Mouse (Mus musculus) neural tube, embryonic 13.5 days (tissue): ENCODE measurements around the gene Csdc2. TPM values are rescaled to one million over a fixed set of nuclear protein-coding genes. Genes with fewer than 3 reads are reported as not detected.
A peak's percentile ranks its signal among the peaks of the same experiment; 100 is the strongest.
"Not testable (repeated sequence)": the region's sequence is repeated elsewhere in the genome, so short reads cannot be mapped to it uniquely, and the experiment has no call there.

Source experiments
- ATAC-seq: fragments of 200-750 bp; cut with Nextera tagmentation; 2 replicates; pipeline ENCODE4 v1.8.0; 2017; ENCODE audit warnings: low read depth, mild to moderate bottlenecking, moderate TSS enrichment, moderate library complexity
- H3K27ac ChIP-seq: fragments of 300-500 bp; sonication (generic); replicated peaks from 2 replicates; pipeline ENCODE4 v1.5.1; 2015; ENCODE audit warnings: moderate library complexity, mild to moderate bottlenecking, inconsistent platforms
- H3K27me3 ChIP-seq: fragments of 300-500 bp; sonication (generic); 2 replicates; pipeline ENCODE4 v1.6.1; 2015; ENCODE audit warnings: mild to moderate bottlenecking, inconsistent platforms
- H3K36me3 ChIP-seq: fragments of 300-500 bp; sonication (generic); 2 replicates; pipeline ENCODE4 v1.6.1; 2015; ENCODE audit warnings: mild to moderate bottlenecking, inconsistent platforms
- H3K4me1 ChIP-seq: fragments of 300-500 bp; sonication (generic); replicated peaks from 2 replicates; pipeline ENCODE4 v1.6.1; 2015; ENCODE audit warnings: inconsistent platforms
- H3K4me2 ChIP-seq: fragments of 300-500 bp; sonication (generic); 2 replicates; pipeline ENCODE4 v1.6.1; 2015; ENCODE audit warnings: inconsistent platforms, mild to moderate bottlenecking, moderate library complexity
- H3K4me3 ChIP-seq: fragments of 300-500 bp; sonication (generic); 2 replicates; pipeline ENCODE4 v1.5.1; 2015; ENCODE audit warnings: mild to moderate bottlenecking, inconsistent platforms
- H3K9ac ChIP-seq: fragments of 300-500 bp; sonication (generic); 2 replicates; pipeline ENCODE4 v1.6.1; 2015; ENCODE audit warnings: moderate library complexity, mild to moderate bottlenecking, inconsistent platforms
- H3K9me3 ChIP-seq: fragments of 300-500 bp; sonication (generic); 2 replicates; pipeline ENCODE4 v1.6.1; 2016; ENCODE audit warnings: inconsistent platforms
- WGBS: fragments of 180-500 bp; shearing (Covaris S2); methylation state at CpG from one replicate; pipeline ENCODE4 v1.1.7; 2015; 5-methylcytosine and 5-hydroxymethylcytosine counted together
- polyA plus RNA-seq: library from polyadenylated mRNA; unstranded; fragments of >200 nt; fragmentation: Nextera tagmentation; extraction: Ambion mirVana; gene quantifications from 2 replicates; pipeline ENCODE4 v1.2.1, GENCODE M21; 2015

Gene Csdc2
- 117 and 127 TPM in 2 replicates for polyA plus RNA-seq

DNA sequence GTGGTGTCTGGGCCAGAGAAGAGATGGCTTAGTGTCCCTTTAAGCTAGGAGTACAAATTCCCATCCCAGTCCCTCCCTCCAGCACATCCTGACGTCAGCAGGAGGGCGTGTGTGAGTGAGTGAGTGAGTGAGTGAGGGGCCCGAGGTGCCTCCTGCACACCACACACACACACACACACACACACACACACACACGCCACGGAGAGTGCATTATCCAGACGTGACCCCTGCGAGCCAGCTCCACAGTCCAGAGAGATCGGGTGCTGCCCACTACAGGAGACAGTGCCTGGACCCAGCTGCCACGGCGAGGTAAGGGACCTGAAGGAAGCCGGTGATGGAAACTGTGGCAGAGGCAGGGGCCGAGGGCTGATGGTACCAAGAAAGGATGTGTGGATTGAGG lies at the start of gene Csdc2:
Csdc2 (plus strand) TSS at position 81 of the 400 bp plus-strand sequence.
- peak within 1 kb of the TSS; percentile 67 for H3K4me3 ChIP-seq
- peak within 1 kb of the TSS; percentile 85 for H3K4me2 ChIP-seq
- no peaks in the 10 kb centered on the region for H3K27me3 ChIP-seq
- under 1% methylated on average over 12 of the region's 12 CpGs for WGBS
- H3K9me3 ChIP-seq: no peaks in the 10 kb centered on the region
- H3K9ac ChIP-seq: peak within 1 kb of the TSS; percentile 90
- H3K36me3 ChIP-seq: peaks cover 13% of the 10 kb centered on the region
- H3K4me1 ChIP-seq: peaks cover 47% of the 10 kb centered on the region
- peak within 1 kb of the TSS; percentile 96 for H3K27ac ChIP-seq
- peak; percentile 76 for ATAC-seq

DNA sequence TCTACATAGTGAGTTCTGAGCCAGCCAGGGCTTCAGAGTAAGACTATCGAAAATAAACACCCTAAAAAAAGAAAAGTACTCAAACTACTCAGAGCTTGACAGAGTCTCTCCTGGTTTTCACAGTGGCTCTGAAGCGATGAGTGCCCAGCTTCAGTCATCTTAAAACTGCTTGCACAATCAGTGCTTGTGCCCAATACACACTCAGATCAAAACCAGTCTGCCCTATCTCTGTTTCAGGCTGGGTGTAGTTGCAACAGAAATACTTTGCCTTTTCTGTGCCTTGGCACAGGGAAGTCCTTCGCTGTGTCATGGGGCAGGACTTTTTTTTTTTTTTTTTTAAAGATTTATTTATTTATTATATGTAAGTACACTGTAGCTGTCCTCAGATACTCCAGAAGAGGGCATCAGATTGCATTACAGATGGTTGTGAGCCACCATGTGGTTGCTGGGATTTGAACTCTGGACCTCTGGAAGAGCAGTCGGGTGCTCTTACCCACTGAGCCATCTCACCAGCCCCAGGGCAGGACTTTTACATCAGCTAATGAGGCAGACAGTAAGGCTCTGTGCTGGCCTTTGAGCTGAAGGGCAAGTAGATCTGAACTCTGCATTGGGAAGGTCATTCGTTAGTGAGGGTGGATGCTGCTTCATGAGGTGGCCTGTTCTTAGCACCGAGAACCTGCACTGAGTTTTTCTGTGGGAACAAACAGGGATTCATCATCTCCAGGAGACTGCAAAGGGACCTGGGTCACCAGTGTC lies 49.6 kb upstream of the Csdc2 start:
- Histone ChIP-seq H3K4me2 (no peak overlapping the region), H3K4me1 (0 out of 2 replicates have a peak, but pooled peaks cover 8% of the 10 kb centered on the region), H3K27me3 (no peaks in the 10 kb centered on the region), H3K27ac (no peak overlapping the region), H3K9ac (no peak overlapping the region), H3K36me3 (peaks cover 31% of the 10 kb centered on the region), H3K4me3 (no peak overlapping the region), H3K9me3 (no peaks in the 10 kb centered on the region)
- WGBS: 94% methylated on average over 6 of the region's 6 CpGs
- no peak for ATAC-seq

DNA sequence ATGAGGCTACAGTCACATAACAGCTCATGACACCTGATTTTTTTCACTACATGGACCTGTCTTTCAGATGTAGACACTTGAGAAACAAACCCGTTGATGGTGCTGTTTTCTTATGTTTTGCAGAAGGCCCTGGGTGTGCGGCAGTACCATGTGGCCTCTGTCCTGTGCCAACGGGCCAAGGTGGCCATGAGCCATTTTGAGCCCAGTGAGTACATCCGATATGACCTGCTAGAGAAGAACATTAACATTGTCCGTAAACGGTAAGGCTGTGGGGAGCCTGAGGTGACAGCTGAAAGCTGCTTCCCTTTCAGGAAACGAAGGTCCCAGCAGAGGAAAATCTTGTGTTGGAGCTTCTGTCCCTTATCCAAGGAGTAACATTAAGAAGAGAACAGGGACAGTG lies 47.4 kb upstream of the Csdc2 start:
- ATAC-seq: no peak
- H3K27me3 ChIP-seq: no peaks in the 10 kb centered on the region
- no peaks in the 10 kb centered on the region for H3K9me3 ChIP-seq
- peaks cover 52% of the 10 kb centered on the region for H3K36me3 ChIP-seq
- H3K4me3 ChIP-seq: no peak overlapping the region
- no peak overlapping the region for H3K27ac ChIP-seq
- 93% methylated on average over 7 of the region's 7 CpGs for WGBS
- H3K4me2 ChIP-seq: no peak overlapping the region
- no peaks in the 10 kb centered on the region for H3K4me1 ChIP-seq
- H3K9ac ChIP-seq: no peak overlapping the region

GRCm38 (mm10) chr15:81891140-81891802 lies 45.3 kb upstream of the Csdc2 start:
- ATAC-seq: no peak
- WGBS: 93% methylated on average over 7 of the region's 7 CpGs
- Histone ChIP-seq H3K4me2 (no peak overlapping the region), H3K4me3 (no peak overlapping the region), H3K9ac (no peak overlapping the region), H3K9me3 (no peaks in the 10 kb centered on the region), H3K36me3 (peaks cover 70% of the 10 kb centered on the region), H3K4me1 (no peaks in the 10 kb centered on the region), H3K27me3 (no peaks in the 10 kb centered on the region), H3K27ac (no peak overlapping the region)

- no peak overlapping the region for H3K9ac ChIP-seq
- 93% methylated on average over 8 of the region's 8 CpGs for WGBS
- no peaks in the 10 kb centered on the region for H3K9me3 ChIP-seq
- H3K4me1 ChIP-seq: no peaks in the 10 kb centered on the region
- ATAC-seq: no peak
- no peak overlapping the region for H3K27ac ChIP-seq
- peaks cover 77% of the 10 kb centered on the region for H3K36me3 ChIP-seq
- no peaks in the 10 kb centered on the region for H3K27me3 ChIP-seq
- no peak overlapping the region for H3K4me2 ChIP-seq
- no peak overlapping the region for H3K4me3 ChIP-seq
Observed at GRCm38 (mm10) chr15:81891822-81892580, 44.6 kb upstream of the Csdc2 start.

DNA sequence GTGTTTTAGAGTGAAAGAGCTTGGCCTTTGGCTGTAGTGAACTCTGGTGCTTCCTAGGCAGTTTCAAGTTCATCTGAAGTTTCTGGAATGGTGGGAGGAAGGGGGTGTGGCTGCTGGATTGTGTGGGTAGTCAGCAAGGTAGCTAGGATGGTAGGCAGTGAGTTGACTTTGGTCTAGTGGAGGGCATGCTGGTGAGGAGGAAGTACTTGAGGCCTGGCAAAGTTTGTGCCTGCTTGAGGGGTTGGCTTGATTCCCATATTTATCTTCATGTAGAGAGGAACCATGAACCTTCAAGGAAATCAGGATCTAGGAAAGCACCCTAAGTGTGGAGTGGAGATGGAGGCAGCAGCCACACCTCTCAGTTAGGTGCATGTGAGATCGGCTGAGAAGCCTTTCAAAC lies 42.6 kb upstream of the Csdc2 start:
- WGBS: 92% methylated on average over 1 of the region's 1 CpGs
- no peak for ATAC-seq
- Histone ChIP-seq H3K36me3 (peaks cover 94% of the 10 kb centered on the region), H3K9me3 (no peaks in the 10 kb centered on the region), H3K27me3 (no peaks in the 10 kb centered on the region), H3K27ac (no peak overlapping the region), H3K9ac (no peak overlapping the region), H3K4me1 (no peaks in the 10 kb centered on the region), H3K4me2 (no peak overlapping the region), H3K4me3 (no peak overlapping the region)

- WGBS: 90% methylated on average over 2 of the region's 2 CpGs
- H3K9me3 ChIP-seq: no peaks in the 10 kb centered on the region
- ATAC-seq: no peak
Observed at GRCm38 (mm10) chr15:81896407-81896806, 40.2 kb upstream of the Csdc2 start.

GRCm38 (mm10) chr15:81897607-81898285 lies 38.8 kb upstream of the Csdc2 start:
- no peaks in the 10 kb centered on the region for H3K4me1 ChIP-seq
- H3K27me3 ChIP-seq: no peaks in the 10 kb centered on the region
- no peak for ATAC-seq
- no peak overlapping the region for H3K4me3 ChIP-seq
- H3K9me3 ChIP-seq: no peaks in the 10 kb centered on the region
- H3K36me3 ChIP-seq: peaks cover 94% of the 10 kb centered on the region
- WGBS: 89% methylated on average over 5 of the region's 5 CpGs
- no peak overlapping the region for H3K27ac ChIP-seq
- no peak overlapping the region for H3K4me2 ChIP-seq
- H3K9ac ChIP-seq: no peak overlapping the region

More at GRCm38 (mm10) chr15:81896407-81896806, 40.2 kb upstream of the Csdc2 start:
- H3K4me1 ChIP-seq: no peaks in the 10 kb centered on the region
- no peak overlapping the region for H3K4me2 ChIP-seq
- H3K27ac ChIP-seq: no peak overlapping the region
- H3K4me3 ChIP-seq: no peak overlapping the region
- peaks cover 91% of the 10 kb centered on the region for H3K36me3 ChIP-seq
- H3K9ac ChIP-seq: no peak overlapping the region
- no peaks in the 10 kb centered on the region for H3K27me3 ChIP-seq

DNA sequence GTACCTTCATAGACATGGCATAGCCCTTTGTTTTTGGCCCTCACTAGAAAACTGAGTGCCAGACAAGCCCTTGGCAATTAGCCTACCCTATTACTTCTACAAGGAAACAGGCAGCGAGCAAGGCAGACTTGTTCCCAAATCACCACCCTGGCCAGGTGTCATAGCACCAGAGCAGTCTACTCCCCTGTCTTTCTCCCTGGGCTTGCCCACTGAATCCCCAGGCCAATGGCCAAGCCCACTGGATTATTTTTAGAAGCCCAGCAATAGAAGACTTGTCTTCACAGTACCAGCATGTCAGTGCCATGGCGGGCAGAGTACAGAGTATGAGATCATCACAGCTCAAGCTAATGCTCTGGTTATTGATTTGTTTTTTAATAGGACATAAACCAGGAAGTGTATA lies 37.8 kb upstream of the Csdc2 start:
- no peak for ATAC-seq
- H3K36me3 ChIP-seq: peaks cover 94% of the 10 kb centered on the region
- H3K4me1 ChIP-seq: no peaks in the 10 kb centered on the region
- H3K9me3 ChIP-seq: no peaks in the 10 kb centered on the region
- H3K9ac ChIP-seq: no peak overlapping the region
- H3K27me3 ChIP-seq: no peaks in the 10 kb centered on the region
- H3K4me3 ChIP-seq: no peak overlapping the region
- 93% methylated on average over 2 of the region's 2 CpGs for WGBS
- no peak overlapping the region for H3K27ac ChIP-seq
- no peak overlapping the region for H3K4me2 ChIP-seq

GRCm38 (mm10) chr15:81904939-81905338 lies 31.6 kb upstream of the Csdc2 start:
- H3K27me3 ChIP-seq: no peaks in the 10 kb centered on the region
- H3K4me2 ChIP-seq: no peak overlapping the region
- peaks cover 97% of the 10 kb centered on the region for H3K36me3 ChIP-seq
- no peak for ATAC-seq
- H3K9me3 ChIP-seq: no peaks in the 10 kb centered on the region
- WGBS: 40% methylated on average over 2 of the region's 2 CpGs
- H3K4me3 ChIP-seq: no peak overlapping the region
- H3K9ac ChIP-seq: no peak overlapping the region
- H3K4me1 ChIP-seq: no peaks in the 10 kb centered on the region
- no peak overlapping the region for H3K27ac ChIP-seq

DNA sequence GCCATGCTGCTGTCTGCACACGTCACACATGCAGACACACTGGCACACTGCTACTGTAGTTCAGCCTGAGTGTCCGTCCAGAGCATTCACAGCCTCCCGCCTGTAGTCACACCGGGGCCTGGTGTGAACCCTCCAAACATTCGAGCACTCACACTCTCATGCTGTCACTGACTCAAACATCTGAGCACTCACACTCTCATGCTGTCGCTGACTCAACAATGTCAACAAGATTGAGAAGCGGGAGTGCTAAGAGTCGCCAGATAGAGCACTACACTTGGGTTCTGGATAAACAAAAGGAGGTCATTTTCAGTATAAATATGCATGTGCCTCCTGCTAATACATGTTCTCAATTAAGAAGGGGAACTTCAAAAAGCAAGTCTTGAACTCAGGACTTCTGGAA lies 28.6 kb upstream of the Csdc2 start:
- ATAC-seq: no peak
- H3K27ac ChIP-seq: no peak overlapping the region
- no peak overlapping the region for H3K9ac ChIP-seq
- no peak overlapping the region for H3K4me2 ChIP-seq
- H3K36me3 ChIP-seq: peaks cover 97% of the 10 kb centered on the region
- H3K27me3 ChIP-seq: no peaks in the 10 kb centered on the region
- WGBS: 90% methylated on average over 8 of the region's 8 CpGs
- H3K4me1 ChIP-seq: no peaks in the 10 kb centered on the region
- H3K4me3 ChIP-seq: no peak overlapping the region
- no peaks in the 10 kb centered on the region for H3K9me3 ChIP-seq

- not testable (repeated sequence) for H3K9me3 ChIP-seq, H3K4me3 ChIP-seq, ATAC-seq, H3K4me2 ChIP-seq, H3K4me1 ChIP-seq, H3K27ac ChIP-seq, H3K27me3 ChIP-seq, H3K9ac ChIP-seq
- peaks cover 98% of the 10 kb centered on the region for H3K36me3 ChIP-seq
- 88% methylated on average over 4 of the region's 4 CpGs for WGBS
Observed at GRCm38 (mm10) chr15:81908767-81909166, 27.8 kb upstream of the Csdc2 start.
